Mouse (Mus musculus) myocyte (in vitro differentiated cells): Measurements from ENCODE around the gene Sema6c. TPM values are rescaled to one million over a fixed set of nuclear protein-coding genes. Genes with fewer than 3 reads are reported as not detected.

ENCODE experiments used
- H3K27me3 ChIP-seq: one replicate; pipeline ENCODE4 v1.6.1; 2011; ENCODE audit not compliant: control insufficient read depth, insufficient read depth, insufficient read length
- H3K36me3 ChIP-seq: one replicate; pipeline ENCODE4 v1.6.1; 2011; ENCODE audit not compliant: control insufficient read depth, insufficient read depth
- H3K4me2 ChIP-seq: one replicate; pipeline ENCODE4 v1.6.1; 2011; ENCODE audit warnings: low read depth, control low read depth
- H3K4me3 ChIP-seq: one replicate; pipeline ENCODE4 v1.5.1; 2011; ENCODE audit warnings: mild to moderate bottlenecking, control low read depth, moderate library complexity
- H3K79me2 ChIP-seq: one replicate; pipeline ENCODE4 v1.6.1; 2011; ENCODE audit not compliant: control insufficient read depth, insufficient read depth
- H3ac ChIP-seq: one replicate; pipeline ENCODE4 v1.6.1; 2011; ENCODE audit not compliant: control insufficient read depth, insufficient read length
- CEBPB ChIP-seq: IDR thresholded peaks from 2 replicates; pipeline ENCODE4 v1.6.1; 2011; ENCODE audit warnings: mild to moderate bottlenecking, moderate library complexity; ENCODE audit not compliant: poor library complexity, insufficient read depth, severe bottlenecking
- E2F4 ChIP-seq: IDR thresholded peaks from one replicate; pipeline ENCODE4 v1.6.1; 2011; ENCODE audit warnings: mild to moderate bottlenecking, control low read depth, moderate library complexity; ENCODE audit not compliant: insufficient read depth
- MAX ChIP-seq: IDR thresholded peaks from one replicate; pipeline ENCODE4 v1.6.1; 2011; ENCODE audit warnings: low read depth, mild to moderate bottlenecking, control low read depth
- MYOD1 ChIP-seq, 3 experiments: IDR thresholded peaks; one replicate each; pipeline ENCODE4 v1.6.1; 2011; ENCODE audit warnings: control low read depth in 2 of 3, low read depth in 2 of 3, mild to moderate bottlenecking in 2 of 3, moderate library complexity in 1 of 3; ENCODE audit not compliant: insufficient read length in 2 of 3, control insufficient read depth in 1 of 3
- MYOG ChIP-seq, 3 experiments: IDR thresholded peaks; one replicate each; pipeline ENCODE4 v1.6.1; 2011; ENCODE audit warnings: control low read depth in 2 of 3, low read depth in 2 of 3, mild to moderate bottlenecking in 2 of 3; ENCODE audit not compliant: insufficient read length in 2 of 3, control insufficient read depth in 1 of 3, insufficient read depth in 1 of 3
- POLR2A ChIP-seq: IDR thresholded peaks from one replicate; pipeline ENCODE4 v1.6.1; 2011; ENCODE audit warnings: low read depth, mild to moderate bottlenecking, control low read depth, moderate library complexity; ENCODE audit not compliant: insufficient read length
- POLR2AphosphoS2 ChIP-seq: IDR thresholded peaks from one replicate; pipeline ENCODE4 v1.6.1; 2011; ENCODE audit warnings: low read depth, control low read depth; ENCODE audit not compliant: insufficient read length
- REST ChIP-seq: IDR thresholded peaks from one replicate; pipeline ENCODE4 v1.6.1; 2011; ENCODE audit warnings: mild to moderate bottlenecking, control low read depth, moderate library complexity; ENCODE audit not compliant: insufficient read depth, insufficient read length
- SRF ChIP-seq: IDR thresholded peaks from one replicate; pipeline ENCODE4 v1.6.1; 2011; ENCODE audit warnings: low read depth; ENCODE audit not compliant: control insufficient read depth, insufficient read length
- TCF12 ChIP-seq: IDR thresholded peaks from one replicate; pipeline ENCODE4 v1.6.1; 2011; ENCODE audit warnings: mild to moderate bottlenecking, control low read depth; ENCODE audit not compliant: poor library complexity, insufficient read depth, severe bottlenecking
- TCF3 ChIP-seq: IDR thresholded peaks from one replicate; pipeline ENCODE4 v1.6.1; 2011; ENCODE audit warnings: low read depth, control low read depth; ENCODE audit not compliant: insufficient read length
- USF1 ChIP-seq: IDR thresholded peaks from one replicate; pipeline ENCODE4 v1.6.1; 2011; ENCODE audit warnings: low read depth, mild to moderate bottlenecking, control low read depth, moderate library complexity
- polyA plus RNA-seq: library from polyadenylated mRNA; unstranded; fragments of >200 nt; fragmentation: generic; extraction: Trizol; gene quantifications from one replicate; pipeline ENCODE4 v1.2.1, GENCODE M21; 2012; ENCODE audit warnings: missing spikeins

Gene Sema6c
- polyA plus RNA-seq, 1 experiment: 29.0 TPM

- Histone ChIP-seq H3K36me3 (no peaks in the 10 kb centered on the region), H3K79me2 (no peaks in the 10 kb centered on the region), H3ac (no peak overlapping the region), H3K4me2 (no peak overlapping the region), H3K4me3 (no peak overlapping the region), H3K27me3 (no peaks in the 10 kb centered on the region)
- TF ChIP-seq E2F4: no peak
- no peak for TF ChIP-seq POLR2A
- TF ChIP-seq MYOD1 (IDR thresholded peaks at IDR 0.05; ENCODE audit: control insufficient read depth in 1 of 3, insufficient read length in 2 of 3, low read depth in 2 of 3): no peak
- TF ChIP-seq USF1: no peak
- no peak for TF ChIP-seq TCF3
- TF ChIP-seq MAX: no peak
- no peak for TF ChIP-seq TCF12
- no peak for TF ChIP-seq MYOG (IDR thresholded peaks at IDR 0.05; ENCODE audit: control insufficient read depth in 1 of 3, insufficient read depth in 1 of 3, insufficient read length in 2 of 3, low read depth in 2 of 3)
- TF ChIP-seq CEBPB: no peak
- TF ChIP-seq REST: no peak
- TF ChIP-seq SRF: no peak
- TF ChIP-seq POLR2AphosphoS2: no peak
Measured at GRCm38 (mm10) chr3:95173256-95173949, 13.1 kb downstream of the Sema6c start.

- Histone ChIP-seq H3K27me3 (no peaks in the 10 kb centered on the region), H3K36me3 (no peaks in the 10 kb centered on the region), H3K4me3 (no peak overlapping the region), H3K79me2 (no peaks in the 10 kb centered on the region), H3K4me2 (no peak overlapping the region), H3ac (no peak overlapping the region)
- TF ChIP-seq TCF3: no peak
- no peak for TF ChIP-seq MAX
- TF ChIP-seq MYOD1 (IDR thresholded peaks at IDR 0.05; ENCODE audit: control insufficient read depth in 1 of 3, insufficient read length in 2 of 3, low read depth in 2 of 3): no peak
- TF ChIP-seq E2F4: no peak
- no peak for TF ChIP-seq SRF
- TF ChIP-seq MYOG (IDR thresholded peaks at IDR 0.05; ENCODE audit: control insufficient read depth in 1 of 3, insufficient read depth in 1 of 3, insufficient read length in 2 of 3, low read depth in 2 of 3): no peak
- TF ChIP-seq REST: no peak
- TF ChIP-seq POLR2A: no peak
- no peak for TF ChIP-seq POLR2AphosphoS2
- no peak for TF ChIP-seq TCF12
- no peak for TF ChIP-seq USF1
- TF ChIP-seq CEBPB: no peak
Measured at GRCm38 (mm10) chr3:95174011-95174592, 13.8 kb downstream of the Sema6c start.

- H3K4me3 ChIP-seq: no peak overlapping the region
- no peaks in the 10 kb centered on the region for H3K79me2 ChIP-seq
- no peak for TF ChIP-seq E2F4
- no peak for TF ChIP-seq MYOG (IDR thresholded peaks at IDR 0.05; ENCODE audit: control insufficient read depth in 1 of 3, insufficient read depth in 1 of 3, insufficient read length in 2 of 3, low read depth in 2 of 3)
- TF ChIP-seq USF1: no peak
- no peak for TF ChIP-seq POLR2A
- no peak for TF ChIP-seq SRF
- TF ChIP-seq CEBPB: no peak
- no peak for TF ChIP-seq MYOD1 (IDR thresholded peaks at IDR 0.05; ENCODE audit: control insufficient read depth in 1 of 3, insufficient read length in 2 of 3, low read depth in 2 of 3)
- TF ChIP-seq MAX: no peak
- TF ChIP-seq TCF12: no peak
- TF ChIP-seq POLR2AphosphoS2: no peak
- TF ChIP-seq REST: no peak
- TF ChIP-seq TCF3: no peak
- H3ac ChIP-seq: no peak overlapping the region
- H3K27me3 ChIP-seq: no peaks in the 10 kb centered on the region
- no peaks in the 10 kb centered on the region for H3K36me3 ChIP-seq
- H3K4me2 ChIP-seq: no peak overlapping the region
Measured at GRCm38 (mm10) chr3:95176500-95176899, 16.2 kb downstream of the Sema6c start.

- TF ChIP-seq MYOD1 (IDR thresholded peaks at IDR 0.05; ENCODE audit: control insufficient read depth in 1 of 3, insufficient read length in 2 of 3, low read depth in 2 of 3) (peak in 1 of 3 experiments; percentile 6), MYOG (IDR thresholded peaks at IDR 0.05; ENCODE audit: control insufficient read depth in 1 of 3, insufficient read depth in 1 of 3, insufficient read length in 2 of 3, low read depth in 2 of 3) (no peak), MAX (no peak), CEBPB (no peak)
Measured at GRCm38 (mm10) chr3:95177583-95177982, 17.3 kb downstream of the Sema6c start.

More at GRCm38 (mm10) chr3:95177583-95177982, 17.3 kb downstream of the Sema6c start:
- Histone ChIP-seq H3ac (no peak overlapping the region), H3K79me2 (no peaks in the 10 kb centered on the region), H3K36me3 (peaks cover 6% of the 10 kb centered on the region), H3K27me3 (no peaks in the 10 kb centered on the region), H3K4me3 (no peak overlapping the region), H3K4me2 (peak overlapping the region; percentile 22)
